Mouse (Mus musculus) ES-Bruce4 (cell line): ENCODE measurements around the gene Ank3. TPM values are rescaled to one million over a fixed set of nuclear protein-coding genes. Genes with fewer than 3 reads are reported as not detected.
A peak's percentile ranks its signal among the peaks of the same experiment; 100 is the strongest.

Source experiments
- H3K27ac ChIP-seq: 2 replicates; pipeline ENCODE4 v1.5.1; 2012; ENCODE audit warnings: low read length, inconsistent platforms; ENCODE audit not compliant: insufficient read depth
- H3K27me3 ChIP-seq: 2 replicates; pipeline ENCODE4 v1.6.1; 2012; ENCODE audit warnings: mild to moderate bottlenecking, low read length, inconsistent platforms; ENCODE audit not compliant: control insufficient read depth, poor library complexity, insufficient read depth, severe bottlenecking
- H3K36me3 ChIP-seq: 2 replicates; pipeline ENCODE4 v1.6.1; 2012; ENCODE audit warnings: inconsistent platforms, mild to moderate bottlenecking, low read length, moderate library complexity; ENCODE audit not compliant: control insufficient read depth, poor library complexity, insufficient read depth, severe bottlenecking
- H3K4me1 ChIP-seq: one replicate; pipeline ENCODE4 v1.8.1; 2011; ENCODE audit warnings: low read length; ENCODE audit not compliant: control insufficient read depth, insufficient read depth
- H3K4me3 ChIP-seq: 2 replicates; pipeline ENCODE4 v1.5.1; 2011; ENCODE audit warnings: low read depth, mild to moderate bottlenecking, low read length
- H3K9ac ChIP-seq: 2 replicates; pipeline ENCODE4 v1.6.1; 2012; ENCODE audit warnings: low read depth, mild to moderate bottlenecking, inconsistent platforms; ENCODE audit not compliant: poor library complexity, severe bottlenecking
- H3K9me3 ChIP-seq: replicated peaks from 2 replicates; pipeline ENCODE4 v1.6.1; 2012; ENCODE audit warnings: mild to moderate bottlenecking, low read length, inconsistent platforms; ENCODE audit not compliant: control insufficient read depth, poor library complexity, insufficient read depth, severe bottlenecking
- CTCF ChIP-seq: IDR thresholded peaks from one replicate; pipeline ENCODE4 v1.8.1; 2011; ENCODE audit warnings: low read depth, low read length
- EP300 ChIP-seq: IDR thresholded peaks from 2 replicates; pipeline ENCODE4 v1.6.1; 2011; ENCODE audit warnings: low read depth, low read length; ENCODE audit not compliant: insufficient read depth
- POLR2A ChIP-seq: IDR thresholded peaks from one replicate; pipeline ENCODE4 v1.8.1; 2011; ENCODE audit warnings: low read length; ENCODE audit not compliant: insufficient read depth
- polyA plus RNA-seq: library from polyadenylated mRNA; stranded (reverse); fragments of >200 nt; gene quantifications from 2 replicates; pipeline ENCODE4 v1.2.4, GENCODE M21; 2011; ENCODE audit warnings: low read depth; ENCODE audit not compliant: missing spikeins, insufficient read depth, insufficient read length

Gene Ank3
- polyA plus RNA-seq, 1 experiment = 61.0 TPM

DNA sequence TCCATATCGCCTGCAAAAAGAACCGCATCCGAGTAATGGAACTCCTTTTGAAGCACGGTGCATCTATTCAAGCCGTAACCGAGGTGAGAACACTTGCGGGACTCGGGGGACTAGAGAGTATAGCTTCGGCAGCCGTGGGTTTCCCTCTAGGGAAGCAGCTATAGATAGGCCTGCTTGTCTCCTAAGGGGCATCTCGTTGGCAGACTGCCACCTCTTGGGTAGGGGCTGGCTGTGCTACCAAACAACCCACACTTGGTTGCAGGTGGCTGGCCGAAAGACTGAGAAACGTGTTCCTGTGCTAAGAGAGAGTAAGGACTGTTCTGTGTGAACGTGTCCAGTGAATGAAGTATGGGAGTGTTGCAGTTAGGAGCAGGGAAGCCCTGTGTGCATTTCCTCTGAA, 476.2 kb downstream of the Ank3 start:
- Histone ChIP-seq H3K4me1 (peaks cover 2% of the 10 kb centered on the region), H3K9ac (no peak overlapping the region), H3K9me3 (no peaks in the 10 kb centered on the region), H3K36me3 (no peaks in the 10 kb centered on the region), H3K27me3 (no peaks in the 10 kb centered on the region), H3K4me3 (no peak overlapping the region), H3K27ac (no peak overlapping the region)
- TF ChIP-seq CTCF (no peak), EP300 (no peak), POLR2A (no peak)

DNA sequence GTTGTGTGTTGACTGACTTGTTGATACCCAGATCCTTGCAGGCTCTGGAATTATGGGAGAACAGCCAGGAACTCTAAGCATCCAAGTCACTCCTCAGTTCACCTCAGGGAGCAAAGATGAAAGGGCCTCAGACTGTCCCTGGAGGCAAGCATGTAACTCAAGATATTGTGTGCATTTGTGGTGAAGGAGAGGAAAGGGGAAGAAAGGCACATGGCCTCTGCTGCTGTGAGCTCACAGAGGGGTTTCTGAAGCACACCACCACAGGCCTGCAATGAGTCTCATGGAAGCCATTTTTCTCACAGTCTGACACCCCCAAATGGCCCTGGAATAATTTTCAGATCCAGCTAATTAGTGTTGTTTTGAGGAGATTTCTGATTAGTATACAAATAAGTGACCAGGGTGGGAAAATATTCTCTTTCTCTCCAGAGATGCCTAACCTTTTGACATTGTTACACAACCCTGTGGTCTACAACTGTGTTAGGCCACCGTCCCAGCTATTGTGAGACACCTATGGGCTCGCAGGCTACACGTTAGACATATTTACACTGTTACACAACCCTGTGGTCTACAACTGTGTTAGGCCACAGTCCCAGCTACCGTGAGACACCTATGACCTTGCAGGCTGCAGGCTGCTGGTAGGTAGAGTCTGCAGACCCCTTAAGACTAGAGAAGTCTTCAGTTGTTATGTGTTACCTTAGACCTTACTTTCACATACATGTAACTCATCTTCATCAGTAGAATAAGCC, 485.5 kb downstream of the Ank3 start:
- Histone ChIP-seq H3K4me3 (no peak overlapping the region), H3K27me3 (no peaks in the 10 kb centered on the region), H3K9ac (no peak overlapping the region), H3K9me3 (no peaks in the 10 kb centered on the region), H3K36me3 (no peaks in the 10 kb centered on the region), H3K4me1 (no peaks in the 10 kb centered on the region), H3K27ac (no peak overlapping the region)
- no peak for TF ChIP-seq POLR2A

DNA sequence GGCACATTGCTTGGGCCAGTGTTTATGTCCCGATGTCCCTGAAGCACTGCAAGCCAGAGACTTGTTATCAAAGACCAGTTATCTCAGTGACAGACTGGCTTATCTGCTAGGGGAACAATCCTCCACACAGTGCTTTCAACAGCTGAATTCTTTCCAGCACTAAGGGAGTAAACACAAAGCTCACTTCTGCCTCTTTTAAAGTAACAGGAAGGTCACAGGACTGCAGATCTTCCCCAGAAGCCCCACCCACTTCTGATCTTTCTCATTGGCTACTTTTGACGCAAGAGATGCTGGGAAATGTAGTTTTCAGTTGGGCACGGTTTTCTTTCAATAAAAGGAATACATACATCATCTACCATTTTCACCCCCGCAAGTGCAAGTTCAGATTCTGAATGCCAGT, 489.8 kb downstream of the Ank3 start:
- no peak overlapping the region for H3K9ac ChIP-seq
- no peak overlapping the region for H3K4me3 ChIP-seq

DNA sequence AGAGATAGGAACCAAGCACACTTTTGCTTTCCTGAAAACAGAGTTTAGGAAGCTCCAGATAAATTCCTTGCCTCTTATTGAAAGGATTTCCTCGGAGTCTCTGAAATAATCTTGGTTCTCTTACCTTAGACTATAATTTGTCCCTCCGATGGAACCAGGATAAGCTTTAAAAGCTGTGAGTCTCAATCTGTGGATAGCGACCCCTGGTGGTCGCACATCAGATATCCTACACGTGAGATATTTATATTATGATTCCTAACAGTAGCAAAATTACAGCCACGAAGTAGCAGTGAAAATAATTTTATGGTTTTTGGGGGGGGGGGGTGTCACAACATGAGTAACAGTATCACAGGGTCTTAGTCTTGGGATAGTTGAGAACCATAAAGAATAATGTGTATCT, 491.2 kb downstream of the Ank3 start:
- Histone ChIP-seq H3K36me3 (no peaks in the 10 kb centered on the region), H3K4me3 (no peak overlapping the region), H3K9me3 (no peaks in the 10 kb centered on the region), H3K4me1 (peaks cover 1% of the 10 kb centered on the region), H3K27ac (no peak overlapping the region), H3K9ac (no peak overlapping the region), H3K27me3 (no peaks in the 10 kb centered on the region)
- TF ChIP-seq CTCF (no peak), EP300 (no peak), POLR2A (no peak)

More for the DNA sequence above, 489.8 kb downstream of the Ank3 start:
- Histone ChIP-seq H3K4me1 (peaks cover 1% of the 10 kb centered on the region), H3K36me3 (no peaks in the 10 kb centered on the region), H3K27ac (peak overlapping the region; percentile 54), H3K27me3 (no peaks in the 10 kb centered on the region), H3K9me3 (no peaks in the 10 kb centered on the region)
- TF ChIP-seq EP300 (no peak), CTCF (no peak), POLR2A (no peak)

- peaks cover 1% of the 10 kb centered on the region for H3K4me1 ChIP-seq
- no peak overlapping the region for H3K9ac ChIP-seq
- no peak overlapping the region for H3K4me3 ChIP-seq
- TF ChIP-seq CTCF (no peak), EP300 (no peak), POLR2A (no peak)
- H3K9me3 ChIP-seq = no peaks in the 10 kb centered on the region
- H3K27ac ChIP-seq = no peak overlapping the region
- H3K36me3 ChIP-seq = no peaks in the 10 kb centered on the region
- H3K27me3 ChIP-seq = no peaks in the 10 kb centered on the region
These were observed 491.9 kb downstream of the Ank3 start for GRCm38 (mm10) chr10:69890389-69890985.

- no peaks in the 10 kb centered on the region for H3K36me3 ChIP-seq
- no peak overlapping the region for H3K4me3 ChIP-seq
- no peak for TF ChIP-seq EP300
- no peak for TF ChIP-seq CTCF
- H3K9ac ChIP-seq = no peak overlapping the region
- no peaks in the 10 kb centered on the region for H3K27me3 ChIP-seq
- H3K4me1 ChIP-seq = peaks cover 1% of the 10 kb centered on the region
- H3K27ac ChIP-seq = no peak overlapping the region
- no peaks in the 10 kb centered on the region for H3K9me3 ChIP-seq
These were observed 493.6 kb downstream of the Ank3 start for GRCm38 (mm10) chr10:69892162-69892561.
